Mouse (Mus musculus) intestine, embryonic 14.5 days (tissue): ENCODE results near the gene March10. TPM values are rescaled to one million over a fixed set of nuclear protein-coding genes. Genes with fewer than 3 reads are reported as not detected.

Source experiments
- ATAC-seq: fragments of 200-750 bp; cut with Nextera tagmentation; replicated peaks from 2 replicates; pipeline ENCODE4 v1.8.0; 2017; ENCODE audit warnings: low read depth, moderate number of reproducible peaks, moderate TSS enrichment, moderate library complexity; ENCODE audit not compliant: low FRiP score, low TSS enrichment
- DNase-seq: peaks from one replicate; pipeline ENCODE4 v3.0.0-alpha.2; 2018; ENCODE audit warnings: low spot score
- H3K27ac ChIP-seq: fragments of 300-500 bp; sonication (generic); 2 replicates; pipeline ENCODE4 v1.5.1; 2014; ENCODE audit warnings: low read depth, mild to moderate bottlenecking, control low read depth
- H3K27me3 ChIP-seq: fragments of 300-500 bp; sonication (generic); replicated peaks from 2 replicates; pipeline ENCODE4 v1.6.1; 2014; ENCODE audit warnings: low read length, control low read depth; ENCODE audit not compliant: control insufficient read depth, insufficient read depth
- H3K36me3 ChIP-seq: fragments of 300-500 bp; sonication (generic); 2 replicates; pipeline ENCODE4 v1.6.1; 2014; ENCODE audit warnings: low read length, control low read depth; ENCODE audit not compliant: control insufficient read depth, insufficient read depth
- H3K4me1 ChIP-seq: fragments of 300-500 bp; sonication (generic); replicated peaks from 2 replicates; pipeline ENCODE4 v1.6.1; 2014; ENCODE audit warnings: low read length, control low read depth, mixed read lengths; ENCODE audit not compliant: control insufficient read depth, insufficient read depth
- H3K4me2 ChIP-seq: fragments of 300-500 bp; sonication (generic); 2 replicates; pipeline ENCODE4 v1.6.1; 2014; ENCODE audit warnings: low read length
- H3K4me3 ChIP-seq: fragments of 300-500 bp; sonication (generic); 2 replicates; pipeline ENCODE4 v1.5.1; 2014; ENCODE audit warnings: low read depth, low read length, control low read depth, mixed read lengths
- H3K9ac ChIP-seq: fragments of 300-500 bp; sonication (generic); 2 replicates; pipeline ENCODE4 v1.6.1; 2014; ENCODE audit warnings: mild to moderate bottlenecking, low read length
- H3K9me3 ChIP-seq: fragments of 300-500 bp; sonication (generic); 2 replicates; pipeline ENCODE4 v1.6.1; 2016; ENCODE audit warnings: low read length, control low read depth; ENCODE audit not compliant: control insufficient read depth
- WGBS: fragments of 180-500 bp; shearing (Covaris S2); extraction: QIAGEN DNeasy Blood & Tissue Kit; methylation state at CpG from one replicate; pipeline ENCODE4 v1.1.7; 2014; 5-methylcytosine and 5-hydroxymethylcytosine counted together
- polyA plus RNA-seq: library from polyadenylated mRNA; unstranded; fragments of >200 nt; fragmentation: Nextera tagmentation; extraction: Ambion mirVana; gene quantifications from 2 replicates; pipeline ENCODE4 v1.2.1, GENCODE M21; 2014

March10 gene
- not detected in 2 replicates for polyA plus RNA-seq

DNA sequence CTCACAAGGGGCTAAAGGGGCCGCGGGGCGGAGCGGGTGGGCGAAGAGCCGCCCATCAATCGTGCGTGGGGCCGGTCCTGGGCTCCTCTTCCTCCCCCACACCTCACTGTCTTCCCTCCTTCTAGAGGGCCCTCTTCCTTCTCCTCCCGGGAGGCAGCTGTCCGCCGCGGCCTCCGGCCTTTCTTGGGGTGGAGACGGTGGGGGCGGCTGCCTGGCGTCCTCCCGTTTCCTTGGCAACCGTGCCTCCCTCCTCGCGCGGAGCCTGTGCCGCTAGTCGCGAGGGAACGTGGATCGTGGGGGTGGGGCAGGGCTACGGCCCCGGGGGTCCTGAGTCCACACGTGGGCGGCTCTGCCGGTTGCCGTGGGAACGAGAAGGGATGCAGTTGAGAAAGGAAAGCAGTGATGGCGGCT lies at the start of gene March10:
March10 (minus strand) TSS at position 239 of the 411 bp plus-strand sequence.
- Histone ChIP-seq H3K4me2 (peak within 1 kb of the TSS; percentile 67), H3K9me3 (no peaks in the 10 kb centered on the region), H3K4me3 (peak within 1 kb of the TSS; percentile 43), H3K9ac (peak within 1 kb of the TSS; percentile 38; the same call in 1 of the 2 replicates), H3K27ac (no peak within 1 kb of the TSS), H3K27me3 (no peaks in the 10 kb centered on the region), H3K36me3 (no peaks in the 10 kb centered on the region), H3K4me1 (peaks cover 9% of the 10 kb centered on the region; the same call in 1 of the 2 replicates)
- WGBS = 1% methylated on average over 35 of the region's 35 CpGs
- ATAC-seq = no peak
- DNase-seq = peak; percentile 73

DNA sequence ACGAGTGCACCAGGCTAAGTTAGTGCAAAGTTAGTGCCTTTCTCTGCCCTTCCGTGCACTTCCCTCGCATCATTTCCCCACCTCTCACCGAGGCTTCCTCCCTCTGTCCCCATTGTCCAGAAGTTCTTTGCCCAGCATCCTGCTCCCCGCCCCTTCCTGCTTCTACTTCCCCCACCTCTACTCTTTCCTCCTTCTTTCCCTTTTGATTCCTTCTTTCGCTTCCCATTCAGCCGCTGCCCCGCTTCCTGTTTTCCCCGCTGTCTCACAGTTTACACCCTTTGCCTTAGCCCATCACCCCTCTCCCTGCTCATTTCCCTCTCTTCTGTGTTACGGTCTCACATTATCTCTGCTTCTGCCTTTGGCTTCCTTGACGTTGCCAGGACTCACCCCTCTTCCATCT lies 49.8 kb upstream of the March10 start:
- H3K4me1 ChIP-seq = peaks cover 19% of the 10 kb centered on the region
- no peak overlapping the region for H3K27ac ChIP-seq
- DNase-seq (no peak), ATAC-seq (no peak)
- no peak overlapping the region for H3K4me3 ChIP-seq
- H3K36me3 ChIP-seq = no peaks in the 10 kb centered on the region
- H3K4me2 ChIP-seq = no peak overlapping the region
- no peak overlapping the region for H3K9ac ChIP-seq
- H3K9me3 ChIP-seq = no peaks in the 10 kb centered on the region
- 77% methylated on average over 11 of the region's 11 CpGs for WGBS
- no peaks in the 10 kb centered on the region for H3K27me3 ChIP-seq

DNA sequence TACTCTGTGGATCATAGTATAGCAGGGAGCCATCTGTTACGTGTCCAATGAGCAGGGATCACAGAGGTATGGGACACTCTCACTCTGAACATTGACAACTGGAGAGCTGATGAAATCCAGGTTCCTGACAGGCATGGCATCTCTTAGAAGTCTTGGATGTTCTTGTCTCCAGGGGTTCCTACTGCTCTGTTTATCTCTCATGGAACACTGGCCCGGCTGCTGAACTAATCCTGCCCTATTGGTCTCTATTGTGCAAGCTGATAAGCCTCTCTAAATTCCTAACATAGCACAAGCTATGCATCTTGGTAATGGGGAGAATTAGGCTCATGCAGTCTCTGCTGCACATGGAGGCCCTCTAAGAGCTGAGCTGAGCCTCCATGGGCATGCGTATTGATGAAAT lies 48.5 kb upstream of the March10 start:
- H3K4me1 ChIP-seq = peaks cover 12% of the 10 kb centered on the region
- ATAC-seq (no peak), DNase-seq (no peak)
- WGBS = 45% methylated on average over 3 of the region's 3 CpGs
- H3K4me3 ChIP-seq = no peak overlapping the region
- H3K36me3 ChIP-seq = no peaks in the 10 kb centered on the region
- no peak overlapping the region for H3K27ac ChIP-seq
- no peaks in the 10 kb centered on the region for H3K9me3 ChIP-seq
- no peak overlapping the region for H3K4me2 ChIP-seq
- H3K9ac ChIP-seq = no peak overlapping the region
- no peaks in the 10 kb centered on the region for H3K27me3 ChIP-seq

DNA sequence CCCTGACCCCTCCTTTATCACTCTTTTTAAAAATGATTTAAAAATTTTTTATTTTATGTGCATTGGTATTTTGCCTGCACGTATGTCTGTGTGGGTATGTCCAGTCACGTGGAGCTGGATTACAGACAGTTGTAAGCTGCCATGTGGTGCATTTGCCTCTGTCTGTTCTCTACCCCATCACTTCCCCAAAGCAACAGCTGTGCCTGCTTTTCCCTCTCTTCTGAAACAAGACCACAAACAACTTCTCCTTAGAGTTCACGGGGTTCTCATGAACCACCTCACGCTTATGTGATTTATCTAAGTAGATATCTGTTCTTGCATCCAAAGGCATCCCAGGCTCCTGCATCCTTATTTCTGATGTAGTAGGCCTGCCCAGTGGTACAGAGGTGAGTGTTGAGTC lies 45.8 kb upstream of the March10 start:
- 74% methylated on average over 4 of the region's 4 CpGs for WGBS
- H3K27ac ChIP-seq = no peak overlapping the region
- H3K27me3 ChIP-seq = no peaks in the 10 kb centered on the region
- DNase-seq = no peak
- no peak overlapping the region for H3K9ac ChIP-seq
- H3K4me3 ChIP-seq = no peak overlapping the region
- no peak overlapping the region for H3K4me2 ChIP-seq
- ATAC-seq = no peak
- no peaks in the 10 kb centered on the region for H3K9me3 ChIP-seq
- H3K36me3 ChIP-seq = no peaks in the 10 kb centered on the region
- 0 out of 2 replicates have a peak, but pooled peaks cover under 1% of the 10 kb centered on the region for H3K4me1 ChIP-seq

DNA sequence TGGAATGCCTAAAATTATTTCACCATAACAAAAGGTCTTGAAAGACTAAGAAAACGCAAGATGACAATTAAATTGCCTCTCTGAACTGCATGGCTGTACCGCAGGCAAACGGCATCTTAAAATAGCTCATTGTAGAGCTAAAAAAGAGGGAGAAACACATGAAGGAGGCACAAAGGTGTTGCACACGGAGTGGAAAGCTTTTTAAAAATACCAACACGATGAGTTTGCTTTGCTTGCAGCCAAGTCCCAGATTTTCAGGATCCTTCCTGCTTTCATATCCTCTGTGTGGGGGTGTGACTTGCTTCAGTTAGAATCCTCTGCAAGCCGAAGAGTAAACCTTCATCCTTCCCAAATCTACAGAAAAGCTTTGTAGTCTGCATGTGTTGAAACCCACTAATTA lies 41.0 kb upstream of the March10 start:
- no peak overlapping the region for H3K4me3 ChIP-seq
- H3K9me3 ChIP-seq = no peaks in the 10 kb centered on the region
- ATAC-seq (no peak), DNase-seq (no peak)
- no peak overlapping the region for H3K9ac ChIP-seq
- no peaks in the 10 kb centered on the region for H3K27me3 ChIP-seq
- no peaks in the 10 kb centered on the region for H3K36me3 ChIP-seq
- peaks cover 7% of the 10 kb centered on the region; the same call in 1 of the 2 replicates for H3K4me1 ChIP-seq
- 72% methylated on average over 6 of the region's 6 CpGs for WGBS
- H3K4me2 ChIP-seq = no peak overlapping the region
- no peak overlapping the region for H3K27ac ChIP-seq

DNA sequence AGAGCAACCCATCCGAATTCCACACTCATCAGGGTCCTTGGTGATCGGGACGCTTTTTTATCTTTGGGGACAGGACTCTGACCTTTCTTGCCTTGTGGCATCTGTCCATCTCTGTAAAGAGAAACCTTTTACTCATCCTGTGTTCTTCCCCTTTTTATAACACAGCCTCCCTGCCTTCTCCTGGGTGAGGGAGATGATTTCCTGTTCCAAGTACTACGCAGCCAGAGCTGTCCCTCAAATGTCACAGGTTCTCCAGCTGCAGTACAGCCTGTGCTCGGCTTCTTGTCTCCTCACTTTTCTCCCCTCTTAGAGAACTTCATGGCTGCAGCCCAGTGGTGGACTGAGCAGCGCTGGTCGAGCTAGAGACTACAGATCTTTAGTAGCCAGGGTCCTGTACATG lies 40.1 kb upstream of the March10 start:
- Histone ChIP-seq H3K4me3 (no peak overlapping the region), H3K27me3 (no peaks in the 10 kb centered on the region), H3K27ac (no peak overlapping the region), H3K4me1 (peaks cover 7% of the 10 kb centered on the region; the same call in 1 of the 2 replicates), H3K36me3 (no peaks in the 10 kb centered on the region), H3K9ac (no peak overlapping the region), H3K9me3 (no peaks in the 10 kb centered on the region), H3K4me2 (no peak overlapping the region)
- ATAC-seq (no peak), DNase-seq (no peak)
- 58% methylated on average over 7 of the region's 7 CpGs for WGBS

DNA sequence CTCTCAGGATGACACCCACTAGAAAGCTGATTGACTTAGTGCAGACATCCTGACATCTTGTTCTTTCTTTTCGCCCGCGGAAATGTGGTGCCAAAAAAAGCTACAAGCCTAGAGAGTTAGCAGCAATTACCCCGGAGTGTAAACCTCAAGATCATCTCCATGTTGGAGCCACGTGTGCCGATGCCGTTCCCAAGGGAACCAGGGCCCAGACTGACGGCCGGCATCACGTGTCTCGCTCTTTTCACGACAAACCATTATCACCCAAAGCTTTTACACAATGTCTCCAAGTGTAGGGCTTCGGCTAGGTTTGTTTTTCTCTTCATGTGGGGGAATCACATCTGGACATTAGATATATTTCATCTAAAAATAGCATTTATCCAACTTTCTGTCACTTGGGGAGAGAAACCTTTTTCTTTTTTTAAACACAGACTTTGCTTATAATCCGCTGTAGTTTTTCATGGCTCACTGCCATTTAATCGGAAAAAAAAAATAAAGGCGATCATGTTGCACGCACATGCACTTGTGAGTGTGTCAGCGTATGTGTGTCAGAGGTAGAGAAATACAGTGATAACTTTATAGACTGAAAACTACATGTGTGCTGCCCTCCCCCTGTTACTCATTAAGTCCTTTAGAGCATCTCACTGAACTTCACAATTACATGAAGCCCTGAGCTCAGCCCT lies 39.2 kb upstream of the March10 start:
- no peak for DNase-seq
- no peaks in the 10 kb centered on the region for H3K27me3 ChIP-seq
- H3K4me2 ChIP-seq = no peak overlapping the region
- no peaks in the 10 kb centered on the region for H3K9me3 ChIP-seq
- H3K4me1 ChIP-seq = peaks cover 7% of the 10 kb centered on the region; the same call in 1 of the 2 replicates
- no peak for ATAC-seq
- no peaks in the 10 kb centered on the region for H3K36me3 ChIP-seq
- no peak overlapping the region for H3K4me3 ChIP-seq
- WGBS = 59% methylated on average over 18 of the region's 18 CpGs
- H3K9ac ChIP-seq = no peak overlapping the region
- H3K27ac ChIP-seq = no peak overlapping the region

DNA sequence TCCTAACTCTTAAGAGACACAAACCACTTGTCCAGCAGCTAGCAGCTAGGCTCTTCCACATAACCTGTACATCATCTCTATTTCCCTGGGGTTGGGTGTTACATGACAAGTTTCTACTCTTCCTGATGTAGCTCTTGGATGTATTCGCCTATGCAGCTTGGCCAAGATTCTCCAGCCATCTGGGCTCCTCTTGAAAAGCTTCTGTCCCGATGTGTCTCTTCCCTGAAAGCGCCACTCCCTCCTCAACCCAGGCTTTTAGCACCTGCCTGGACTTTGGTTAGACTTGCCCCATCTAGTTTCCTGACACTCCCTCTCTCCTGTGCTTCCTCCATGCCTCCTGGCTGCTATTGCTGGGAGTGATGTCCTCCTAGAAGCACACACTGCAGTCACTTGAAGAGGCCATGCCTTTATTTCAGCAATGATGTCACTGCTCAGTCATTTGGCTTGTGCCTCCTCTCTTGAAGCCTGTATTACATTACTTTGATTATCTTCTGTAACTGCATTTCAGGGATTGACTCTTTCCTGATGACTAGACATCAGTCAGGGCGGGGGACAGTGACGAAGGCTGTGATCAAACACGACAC lies 38.3 kb upstream of the March10 start:
- Histone ChIP-seq H3K4me3 (no peak overlapping the region), H3K27ac (no peak overlapping the region), H3K9ac (no peak overlapping the region), H3K27me3 (no peaks in the 10 kb centered on the region), H3K4me2 (no peak overlapping the region), H3K9me3 (no peaks in the 10 kb centered on the region), H3K4me1 (peaks cover 7% of the 10 kb centered on the region; the same call in 1 of the 2 replicates), H3K36me3 (no peaks in the 10 kb centered on the region)
- ATAC-seq (peak; percentile 66; the same call in 1 of the 2 replicates), DNase-seq (no peak)
- WGBS = 80% methylated on average over 6 of the region's 6 CpGs

DNA sequence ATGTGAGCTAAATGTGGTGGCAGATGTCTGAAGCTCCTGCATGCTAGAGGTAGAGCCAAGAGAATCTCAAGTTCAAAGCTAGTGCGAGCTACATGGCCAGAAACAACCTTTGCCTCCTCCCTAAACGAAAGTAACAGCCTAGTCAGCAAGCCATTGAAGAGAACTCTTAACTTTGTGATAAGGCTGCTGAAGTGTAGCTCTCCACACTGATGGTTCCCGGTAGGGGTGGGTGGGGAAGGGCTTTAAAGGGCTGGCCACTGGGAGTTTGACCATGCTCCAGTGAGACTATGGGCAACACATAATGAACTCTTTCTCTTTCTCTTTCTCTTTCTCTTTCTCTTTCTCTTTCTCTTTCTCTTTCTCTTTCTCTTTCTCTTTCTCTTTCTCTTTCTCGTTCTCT lies 35.9 kb upstream of the March10 start:
- ATAC-seq (no peak), DNase-seq (no peak)
- Histone ChIP-seq H3K9ac (no peak overlapping the region), H3K4me2 (no peak overlapping the region), H3K36me3 (no peaks in the 10 kb centered on the region), H3K4me1 (peaks cover 7% of the 10 kb centered on the region; the same call in 1 of the 2 replicates), H3K4me3 (no peak overlapping the region), H3K9me3 (no peaks in the 10 kb centered on the region), H3K27me3 (no peaks in the 10 kb centered on the region), H3K27ac (no peak overlapping the region)
- WGBS = 80% methylated on average over 4 of the region's 4 CpGs
